Mouse (Mus musculus): Measurements from ENCODE around the gene Ppp1r9a.

GRCm38 (mm10) chr6:5167051-5167677 lies 264.4 kb downstream of the Ppp1r9a start:
- no peak for TF ChIP-seq CTCF (IDR thresholded peaks at IDR 0.05; ENCODE audit: control insufficient read depth, insufficient read depth, insufficient read length)
- no peak for TF ChIP-seq CEBPB (IDR thresholded peaks at IDR 0.05; ENCODE audit: low read depth)
- TF ChIP-seq MAX (IDR thresholded peaks at IDR 0.05): no peak
